Mouse (Mus musculus): ENCODE data around the gene Olfr697. TPM values are rescaled to one million over a fixed set of nuclear protein-coding genes. Genes with fewer than 3 reads are reported as not detected.
"Not testable (repeated sequence)": the region's sequence is repeated elsewhere in the genome, so short reads cannot be mapped to it uniquely, and the experiment has no call there.

Gene Olfr697
- total RNA-seq (2014; rRNA removed) = not detected in 2 replicates
- polyA plus RNA-seq (2015; fragmentation: Nextera tagmentation; extraction: Ambion mirVana) = not detected in 2 replicates

- TF ChIP-seq CTCF (IDR thresholded peaks at IDR 0.05; ENCODE audit: low read depth) = no peak
- ATAC-seq = no peak
- WGBS = 92% methylated on average over 1 of the region's 1 CpGs
- no peak within 1 kb of the TSS for H3K9ac ChIP-seq
- no peak within 1 kb of the TSS for H3K4me2 ChIP-seq (ENCODE audit: low read depth)
- DNase-seq = no peak
- H3K36me3 ChIP-seq (ENCODE audit: insufficient read depth) = no peaks in the 10 kb centered on the region
- no peak within 1 kb of the TSS for H3K27ac ChIP-seq (ENCODE audit: low read depth, low read length)
- no peaks in the 10 kb centered on the region for H3K9me3 ChIP-seq (ENCODE audit: low read length)
- no peaks in the 10 kb centered on the region for H3K4me1 ChIP-seq (ENCODE audit: insufficient read depth)
- no peak within 1 kb of the TSS for H3K4me3 ChIP-seq (ENCODE audit: low read depth, low read length)
- no peaks in the 10 kb centered on the region for H3K27me3 ChIP-seq (ENCODE audit: insufficient read depth, low read length)
Observed at GRCm38 (mm10) chr7:106742343-106742742, at the start of gene Olfr697. Gene Olfr697, minus strand, starts transcription at chr7:106742443.

DNA sequence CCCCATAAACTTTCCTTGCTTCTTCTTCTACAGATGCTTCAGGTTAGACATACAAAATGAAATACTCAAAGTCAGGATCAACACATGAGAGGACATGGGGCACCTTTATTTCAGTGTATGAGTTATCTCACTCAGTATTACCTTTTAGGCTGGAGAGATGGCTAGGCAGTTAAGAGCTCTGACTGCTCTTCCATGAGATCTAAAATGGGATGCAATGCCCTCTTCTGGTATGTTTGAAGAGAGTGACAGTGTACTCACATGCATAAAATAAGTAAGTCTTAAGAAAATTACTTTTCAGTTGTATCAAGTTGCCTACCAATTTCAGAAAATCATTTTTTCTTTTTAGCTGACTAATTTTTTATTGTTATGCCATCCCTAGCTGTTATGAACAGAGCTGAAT lies 46.1 kb upstream of the Olfr697 start:
- DNase-seq (no peak), ATAC-seq (no peak)
- Histone ChIP-seq H3K27ac (ENCODE audit: low read depth, low read length) (no peak overlapping the region), H3K4me3 (ENCODE audit: low read depth, low read length) (no peak overlapping the region), H3K4me2 (ENCODE audit: low read depth) (no peak overlapping the region), H3K9me3 (ENCODE audit: low read length) (no peaks in the 10 kb centered on the region), H3K36me3 (ENCODE audit: insufficient read depth) (no peaks in the 10 kb centered on the region), H3K4me1 (ENCODE audit: insufficient read depth) (no peaks in the 10 kb centered on the region), H3K9ac (no peak overlapping the region), H3K27me3 (ENCODE audit: insufficient read depth, low read length) (no peaks in the 10 kb centered on the region)
- TF ChIP-seq CTCF (IDR thresholded peaks at IDR 0.05; ENCODE audit: low read depth) = no peak

DNA sequence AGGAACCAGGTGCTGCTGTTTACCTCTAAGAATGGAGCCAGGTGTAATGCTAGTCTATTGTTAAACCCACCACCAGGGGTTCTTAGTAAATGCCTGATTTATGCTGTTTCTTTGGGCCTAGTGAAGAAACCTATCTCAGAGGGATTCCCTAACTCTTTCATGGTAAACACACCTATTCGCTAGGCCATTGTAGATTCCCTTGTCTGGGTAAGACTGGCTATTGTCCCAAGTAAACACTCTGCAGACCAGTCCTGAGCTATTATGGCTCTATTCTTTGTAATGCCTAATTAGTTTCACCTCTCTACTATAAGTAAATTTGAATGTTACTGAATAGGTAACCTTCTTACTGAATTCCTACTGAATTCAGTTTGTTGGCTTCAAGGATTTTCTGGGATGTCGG lies 18.8 kb upstream of the Olfr697 start:
- WGBS = 93% methylated on average over 2 of the region's 2 CpGs
- not testable (repeated sequence) for H3K4me1 ChIP-seq (ENCODE audit: insufficient read depth); H3K9ac ChIP-seq; H3K27ac ChIP-seq (ENCODE audit: low read depth, low read length); H3K4me2 ChIP-seq (ENCODE audit: low read depth); H3K36me3 ChIP-seq (ENCODE audit: insufficient read depth); H3K4me3 ChIP-seq (ENCODE audit: low read depth, low read length); H3K9me3 ChIP-seq (ENCODE audit: low read length); DNase-seq; H3K27me3 ChIP-seq (ENCODE audit: insufficient read depth, low read length); ATAC-seq

DNA sequence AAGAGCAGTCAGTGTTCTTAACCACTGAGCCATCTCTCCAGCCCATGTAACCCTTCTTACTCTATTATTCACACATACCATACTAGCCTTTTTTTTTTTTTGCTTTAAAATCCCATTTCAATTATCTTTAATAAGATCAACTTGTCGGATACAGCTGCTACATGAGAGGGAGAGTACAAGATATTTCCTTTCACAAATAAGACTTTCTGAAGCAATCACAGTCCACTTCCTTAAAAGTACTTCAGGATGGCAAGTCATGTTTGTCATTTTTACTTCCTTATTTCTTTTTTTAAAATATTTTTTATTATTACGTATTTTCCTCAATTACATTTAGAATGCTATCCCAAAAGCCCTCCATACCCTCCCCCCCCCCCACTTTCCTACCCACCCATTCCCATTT lies 16.6 kb upstream of the Olfr697 start:
- no peak overlapping the region for H3K9ac ChIP-seq
- H3K36me3 ChIP-seq (ENCODE audit: insufficient read depth) = no peaks in the 10 kb centered on the region
- H3K4me2 ChIP-seq (ENCODE audit: low read depth) = no peak overlapping the region
- H3K4me1 ChIP-seq (ENCODE audit: insufficient read depth) = no peaks in the 10 kb centered on the region
- no peak overlapping the region for H3K4me3 ChIP-seq (ENCODE audit: low read depth, low read length)
- H3K27me3 ChIP-seq (ENCODE audit: insufficient read depth, low read length) = no peaks in the 10 kb centered on the region
- 85% methylated on average over 2 of the region's 2 CpGs for WGBS
- DNase-seq = no peak
- no peak for TF ChIP-seq CTCF (IDR thresholded peaks at IDR 0.05; ENCODE audit: low read depth)
- no peaks in the 10 kb centered on the region for H3K9me3 ChIP-seq (ENCODE audit: low read length)
- no peak overlapping the region for H3K27ac ChIP-seq (ENCODE audit: low read depth, low read length)
- ATAC-seq = no peak

DNA sequence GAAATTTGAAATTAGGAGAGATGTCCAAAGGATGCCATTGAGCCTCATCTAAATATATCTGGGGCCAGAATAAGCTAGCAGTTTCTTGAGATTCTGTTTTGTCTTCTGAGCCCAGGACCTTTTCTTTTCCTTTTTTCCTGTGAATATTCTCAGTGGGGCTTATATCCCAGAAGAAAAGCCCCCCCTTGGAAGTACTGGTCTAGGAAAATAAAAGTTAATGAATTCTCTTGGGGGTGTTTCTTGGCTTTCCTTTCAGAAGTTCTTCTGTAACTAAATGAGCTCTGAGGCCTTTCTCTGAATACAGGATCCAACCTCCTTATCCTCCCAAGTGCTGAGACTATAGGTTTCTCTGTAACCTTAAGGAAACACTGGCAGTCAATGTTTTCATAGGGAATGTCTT lies 13.1 kb upstream of the Olfr697 start, which contains the start of gene Olfr698:
Olfr698 (minus strand) TSS at position 101 of the 400 bp plus-strand sequence.
- H3K4me1 ChIP-seq (ENCODE audit: insufficient read depth) = no peaks in the 10 kb centered on the region
- H3K9me3 ChIP-seq (ENCODE audit: low read length) = no peaks in the 10 kb centered on the region
- H3K4me2 ChIP-seq (ENCODE audit: low read depth) = no peak within 1 kb of the TSS
- no peak within 1 kb of the TSS for H3K9ac ChIP-seq
- no peaks in the 10 kb centered on the region for H3K36me3 ChIP-seq (ENCODE audit: insufficient read depth)
- no peak within 1 kb of the TSS for H3K4me3 ChIP-seq (ENCODE audit: low read depth, low read length)
- no peaks in the 10 kb centered on the region for H3K27me3 ChIP-seq (ENCODE audit: insufficient read depth, low read length)
- DNase-seq (no peak), ATAC-seq (no peak)
- no peak within 1 kb of the TSS for H3K27ac ChIP-seq (ENCODE audit: low read depth, low read length)
- no peak for TF ChIP-seq CTCF (IDR thresholded peaks at IDR 0.05; ENCODE audit: low read depth)

GRCm38 (mm10) chr7:106745811-106746210 lies 3.6 kb upstream of the Olfr697 start:
- Histone ChIP-seq H3K27ac (ENCODE audit: low read depth, low read length) (no peak overlapping the region), H3K36me3 (ENCODE audit: insufficient read depth) (no peaks in the 10 kb centered on the region), H3K9ac (no peak overlapping the region), H3K27me3 (ENCODE audit: insufficient read depth, low read length) (no peaks in the 10 kb centered on the region), H3K4me1 (ENCODE audit: insufficient read depth) (no peaks in the 10 kb centered on the region), H3K4me2 (ENCODE audit: low read depth) (no peak overlapping the region), H3K4me3 (ENCODE audit: low read depth, low read length) (no peak overlapping the region), H3K9me3 (ENCODE audit: low read length) (no peaks in the 10 kb centered on the region)
- no peak for ATAC-seq
- no peak for DNase-seq
- 92% methylated on average over 5 of the region's 5 CpGs for WGBS
- no peak for TF ChIP-seq CTCF (IDR thresholded peaks at IDR 0.05; ENCODE audit: low read depth)

GRCm38 (mm10) chr7:106737028-106737427 lies 5.2 kb downstream of the Olfr697 start:
- Histone ChIP-seq H3K36me3 (ENCODE audit: insufficient read depth) (no peaks in the 10 kb centered on the region), H3K9me3 (ENCODE audit: low read length) (no peaks in the 10 kb centered on the region), H3K4me1 (ENCODE audit: insufficient read depth) (no peaks in the 10 kb centered on the region), H3K9ac (no peak overlapping the region), H3K4me2 (ENCODE audit: low read depth) (no peak overlapping the region), H3K4me3 (ENCODE audit: low read depth, low read length) (no peak overlapping the region), H3K27ac (ENCODE audit: low read depth, low read length) (no peak overlapping the region), H3K27me3 (ENCODE audit: insufficient read depth, low read length) (no peaks in the 10 kb centered on the region)
- TF ChIP-seq CTCF (IDR thresholded peaks at IDR 0.05; ENCODE audit: low read depth) = no peak
- DNase-seq (no peak), ATAC-seq (no peak)

GRCm38 (mm10) chr7:106733717-106734116 lies 8.5 kb downstream of the Olfr697 start:
- DNase-seq (no peak), ATAC-seq (no peak)
- WGBS = 63% methylated on average over 2 of the region's 2 CpGs
- no peaks in the 10 kb centered on the region for H3K36me3 ChIP-seq (ENCODE audit: insufficient read depth)
- H3K27me3 ChIP-seq (ENCODE audit: insufficient read depth, low read length) = no peaks in the 10 kb centered on the region
- H3K9ac ChIP-seq = no peak overlapping the region
- no peaks in the 10 kb centered on the region for H3K4me1 ChIP-seq (ENCODE audit: insufficient read depth)
- TF ChIP-seq CTCF (IDR thresholded peaks at IDR 0.05; ENCODE audit: low read depth) = no peak
- no peak overlapping the region for H3K27ac ChIP-seq (ENCODE audit: low read depth, low read length)
- no peaks in the 10 kb centered on the region for H3K9me3 ChIP-seq (ENCODE audit: low read length)
- H3K4me3 ChIP-seq (ENCODE audit: low read depth, low read length) = no peak overlapping the region
- H3K4me2 ChIP-seq (ENCODE audit: low read depth) = no peak overlapping the region

- H3K27ac ChIP-seq (ENCODE audit: low read depth, low read length); H3K4me1 ChIP-seq (ENCODE audit: insufficient read depth); DNase-seq; H3K9me3 ChIP-seq (ENCODE audit: low read length); H3K27me3 ChIP-seq (ENCODE audit: insufficient read depth, low read length); H3K4me2 ChIP-seq (ENCODE audit: low read depth); H3K36me3 ChIP-seq (ENCODE audit: insufficient read depth); ATAC-seq; H3K4me3 ChIP-seq (ENCODE audit: low read depth, low read length); H3K9ac ChIP-seq: not testable (repeated sequence)
- 93% methylated on average over 2 of the region's 2 CpGs for WGBS
Observed at GRCm38 (mm10) chr7:106725654-106726053, 16.6 kb downstream of the Olfr697 start.

Data from forebrain, postnatal 0 days (tissue).